Mouse (Mus musculus): Measurements from ENCODE around the gene Dnajc19. TPM values are rescaled to one million over a fixed set of nuclear protein-coding genes. Genes with fewer than 3 reads are reported as not detected.

Gene Dnajc19
- 72.0 and 80.4 TPM in 2 replicates for polyA plus RNA-seq (2012; rRNA removed)

DNA sequence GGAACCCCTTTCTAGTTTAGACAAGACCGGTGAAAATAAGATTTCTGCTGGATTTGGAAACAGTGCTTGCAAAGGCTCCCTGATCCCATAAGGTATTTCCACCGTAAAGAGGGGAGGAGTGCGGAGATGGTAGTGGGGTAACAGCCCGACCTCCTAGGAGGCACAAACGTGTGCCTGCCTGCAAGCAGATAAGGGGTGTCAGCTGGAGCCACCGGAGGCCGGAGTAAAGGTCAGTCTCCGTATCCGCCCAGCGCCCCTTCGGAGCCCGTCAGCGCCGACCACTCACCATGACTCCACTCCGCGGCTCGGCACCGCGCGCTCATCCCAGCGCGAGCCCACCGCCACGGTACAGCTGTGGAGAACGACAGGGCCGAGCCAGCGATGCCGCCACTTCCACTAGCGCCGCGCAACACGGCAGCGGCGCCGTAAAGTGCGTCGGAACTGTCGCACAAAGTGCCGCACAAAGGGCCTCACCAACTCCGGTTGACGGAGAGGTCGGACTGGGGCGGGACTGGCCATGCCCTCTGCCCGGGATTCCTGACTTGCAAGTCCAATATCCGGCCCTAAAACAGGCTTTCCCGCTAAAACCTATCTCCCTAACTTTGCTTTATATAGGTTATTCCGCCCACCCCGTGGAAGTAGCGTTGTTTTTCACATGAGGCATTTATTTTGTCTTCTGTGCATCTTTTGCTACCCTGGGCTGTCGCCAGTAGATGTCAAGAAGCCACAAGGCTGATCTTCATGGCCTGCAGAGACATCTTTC, at the start of gene Dnajc19:
TSS of gene Dnajc19 (minus strand) at position 422 of the 763 bp plus-strand sequence.
- peaks cover 15% of the 10 kb centered on the region; the same call in 1 of the 2 replicates for H3K4me1 ChIP-seq (ENCODE audit: control insufficient read depth, insufficient read depth, low read length)
- H3K4me3 ChIP-seq (replicated peaks; ENCODE audit: insufficient read depth, low read depth, low read length), result peak within 1 kb of the TSS; percentile 90
- WGBS, result 1% methylated on average over 50 of the region's 50 CpGs
- TF ChIP-seq POLR2A (IDR thresholded peaks at IDR 0.05; ENCODE audit: borderline replicate concordance, insufficient read depth, low read length) (peak; percentile 87), CTCF (IDR thresholded peaks at IDR 0.05; ENCODE audit: borderline replicate concordance, insufficient read depth, low read depth, low read length) (no peak)
- H3K27ac ChIP-seq (ENCODE audit: insufficient read depth, low read length), result peak within 1 kb of the TSS; percentile 76; the same call in 1 of the 2 replicates
- DNase-seq, result peak; percentile 95 to 98
- no peaks in the 10 kb centered on the region for H3K27me3 ChIP-seq (ENCODE audit: control insufficient read depth, insufficient read depth, low read length)

DNA sequence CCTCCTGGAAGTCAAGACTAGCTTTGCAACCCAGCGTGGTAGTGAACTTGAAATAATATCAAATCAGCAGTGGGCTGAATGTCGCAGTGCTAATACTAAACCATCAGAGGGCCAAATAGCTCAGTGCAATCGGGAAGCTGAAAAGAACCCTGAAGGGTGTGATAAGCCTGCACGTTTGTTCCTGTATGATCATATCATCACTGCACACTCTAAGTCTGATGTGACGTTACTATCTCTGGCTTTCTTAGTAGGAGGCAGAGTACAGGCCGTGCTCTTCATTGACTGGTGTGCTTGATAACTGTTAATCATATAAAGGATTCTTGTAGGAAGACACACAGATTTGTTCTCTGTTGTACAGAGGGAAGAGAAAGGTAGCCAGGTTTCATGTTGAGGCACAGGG, 48.8 kb upstream of the Dnajc19 start:
- TF ChIP-seq POLR2A (IDR thresholded peaks at IDR 0.05; ENCODE audit: borderline replicate concordance, insufficient read depth, low read length) (no peak), CTCF (IDR thresholded peaks at IDR 0.05; ENCODE audit: borderline replicate concordance, insufficient read depth, low read depth, low read length) (no peak)
- Histone ChIP-seq H3K27me3 (ENCODE audit: control insufficient read depth, insufficient read depth, low read length) (no peaks in the 10 kb centered on the region), H3K4me3 (replicated peaks; ENCODE audit: insufficient read depth, low read depth, low read length) (no peak overlapping the region), H3K4me1 (ENCODE audit: control insufficient read depth, insufficient read depth, low read length) (no peaks in the 10 kb centered on the region), H3K27ac (ENCODE audit: insufficient read depth, low read length) (no peak overlapping the region)
- 90% methylated on average over 6 of the region's 6 CpGs for WGBS
- no peak for DNase-seq

DNA sequence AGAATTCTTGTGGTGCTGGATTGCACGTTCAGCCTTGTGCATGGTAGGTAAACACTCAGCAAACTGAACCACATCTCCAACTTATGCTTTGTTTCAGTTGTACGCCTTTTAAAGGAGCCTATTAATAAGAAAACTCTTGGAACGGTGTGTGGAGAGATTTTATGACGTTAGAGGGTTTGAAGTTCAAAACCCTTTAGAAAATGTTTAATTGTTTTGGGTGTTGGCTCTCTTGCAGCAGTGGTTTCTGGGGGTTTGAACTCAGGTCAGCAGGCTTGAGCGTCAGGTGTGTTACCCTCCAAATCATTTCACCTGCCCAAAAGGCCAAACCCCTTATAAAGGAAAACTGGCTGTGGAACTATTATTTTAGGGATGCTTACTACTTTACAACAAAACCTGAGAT, 40.2 kb upstream of the Dnajc19 start:
- TF ChIP-seq POLR2A (IDR thresholded peaks at IDR 0.05; ENCODE audit: borderline replicate concordance, insufficient read depth, low read length) (no peak), CTCF (IDR thresholded peaks at IDR 0.05; ENCODE audit: borderline replicate concordance, insufficient read depth, low read depth, low read length) (no peak)
- Histone ChIP-seq H3K27me3 (ENCODE audit: control insufficient read depth, insufficient read depth, low read length) (no peaks in the 10 kb centered on the region; the same call in 1 of the 2 replicates), H3K4me1 (ENCODE audit: control insufficient read depth, insufficient read depth, low read length) (no peaks in the 10 kb centered on the region), H3K4me3 (replicated peaks; ENCODE audit: insufficient read depth, low read depth, low read length) (no peak overlapping the region), H3K27ac (ENCODE audit: insufficient read depth, low read length) (no peak overlapping the region)
- 89% methylated on average over 5 of the region's 5 CpGs for WGBS
- no peak for DNase-seq

DNA sequence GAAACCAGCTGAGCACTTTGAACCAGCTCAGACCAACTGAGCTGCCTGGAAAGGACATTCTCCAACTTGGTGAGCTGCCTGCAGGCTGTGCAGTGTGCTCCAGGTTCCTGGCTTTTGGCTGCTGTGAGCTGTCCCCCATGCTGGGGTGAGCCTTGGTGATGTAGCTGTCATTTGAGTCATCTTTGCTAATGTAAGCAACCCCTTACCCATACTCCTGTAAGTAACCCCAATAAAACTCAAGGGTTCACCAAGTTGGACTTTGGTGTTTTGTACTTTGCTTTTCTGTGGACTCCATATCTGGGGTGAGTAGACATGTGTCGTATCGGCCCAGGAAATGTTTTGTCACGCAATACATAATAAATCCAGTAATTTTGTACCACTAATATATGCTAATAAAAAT, 39.7 kb upstream of the Dnajc19 start:
- no peak for DNase-seq
- TF ChIP-seq CTCF (IDR thresholded peaks at IDR 0.05; ENCODE audit: borderline replicate concordance, insufficient read depth, low read depth, low read length) (no peak), POLR2A (IDR thresholded peaks at IDR 0.05; ENCODE audit: borderline replicate concordance, insufficient read depth, low read length) (no peak)
- Histone ChIP-seq H3K4me1 (ENCODE audit: control insufficient read depth, insufficient read depth, low read length) (no peaks in the 10 kb centered on the region), H3K27ac (ENCODE audit: insufficient read depth, low read length) (no peak overlapping the region), H3K27me3 (ENCODE audit: control insufficient read depth, insufficient read depth, low read length) (no peaks in the 10 kb centered on the region; the same call in 1 of the 2 replicates), H3K4me3 (replicated peaks; ENCODE audit: insufficient read depth, low read depth, low read length) (no peak overlapping the region)
- 93% methylated on average over 3 of the region's 3 CpGs for WGBS

DNA sequence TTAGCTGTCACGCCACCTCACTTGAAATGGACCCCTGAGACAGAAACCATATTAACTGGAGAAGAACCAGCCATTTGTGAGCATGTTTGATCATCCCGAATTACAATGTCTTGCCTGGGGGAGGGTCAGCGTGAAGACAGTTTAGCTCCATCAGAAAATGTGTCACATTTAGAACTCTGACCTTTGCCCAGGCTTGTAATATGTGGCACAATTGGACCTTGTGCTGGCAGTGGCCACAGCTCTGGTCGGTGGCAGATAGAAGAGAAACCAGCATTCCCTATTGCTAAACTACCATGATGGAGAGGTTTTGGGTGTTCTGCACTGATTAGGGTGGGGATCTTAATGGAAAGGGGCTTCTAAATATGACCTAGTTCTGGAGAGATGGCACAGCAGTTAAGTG, 38.7 kb upstream of the Dnajc19 start:
- TF ChIP-seq POLR2A (IDR thresholded peaks at IDR 0.05; ENCODE audit: borderline replicate concordance, insufficient read depth, low read length), result no peak
- TF ChIP-seq CTCF (IDR thresholded peaks at IDR 0.05; ENCODE audit: borderline replicate concordance, insufficient read depth, low read depth, low read length), result no peak
- no peak for DNase-seq
- no peaks in the 10 kb centered on the region; the same call in 1 of the 2 replicates for H3K27me3 ChIP-seq (ENCODE audit: control insufficient read depth, insufficient read depth, low read length)
- no peak overlapping the region for H3K4me3 ChIP-seq (replicated peaks; ENCODE audit: insufficient read depth, low read depth, low read length)
- no peaks in the 10 kb centered on the region for H3K4me1 ChIP-seq (ENCODE audit: control insufficient read depth, insufficient read depth, low read length)
- no peak overlapping the region for H3K27ac ChIP-seq (ENCODE audit: insufficient read depth, low read length)
- WGBS, result 44% methylated on average over 4 of the region's 4 CpGs

DNA sequence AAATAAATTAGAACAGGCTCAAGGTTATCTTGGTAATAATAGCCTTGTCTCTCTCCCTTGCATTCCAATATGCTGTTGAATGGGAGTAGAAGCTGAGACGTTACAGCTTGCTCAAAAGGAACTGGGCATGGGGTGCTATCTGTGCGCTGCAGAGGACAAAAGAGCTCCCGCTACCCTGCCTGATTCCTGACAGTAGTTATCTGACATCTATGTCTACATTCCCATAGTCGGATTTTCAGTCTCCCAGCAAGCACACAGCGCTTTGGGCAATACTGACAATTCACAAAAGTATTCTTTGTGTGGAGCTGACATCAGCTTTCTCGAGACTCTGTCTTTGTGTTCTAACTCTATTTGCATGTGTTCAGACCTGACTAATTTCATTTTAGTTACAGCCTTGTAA, 34.7 kb upstream of the Dnajc19 start:
- no peak for DNase-seq
- Histone ChIP-seq H3K4me3 (replicated peaks; ENCODE audit: insufficient read depth, low read depth, low read length) (no peak overlapping the region), H3K27me3 (ENCODE audit: control insufficient read depth, insufficient read depth, low read length) (no peaks in the 10 kb centered on the region; the same call in 1 of the 2 replicates), H3K27ac (ENCODE audit: insufficient read depth, low read length) (no peak overlapping the region), H3K4me1 (ENCODE audit: control insufficient read depth, insufficient read depth, low read length) (no peaks in the 10 kb centered on the region)
- WGBS, result 8% methylated on average over 6 of the region's 6 CpGs
- TF ChIP-seq POLR2A (IDR thresholded peaks at IDR 0.05; ENCODE audit: borderline replicate concordance, insufficient read depth, low read length) (no peak), CTCF (IDR thresholded peaks at IDR 0.05; ENCODE audit: borderline replicate concordance, insufficient read depth, low read depth, low read length) (no peak)

DNA sequence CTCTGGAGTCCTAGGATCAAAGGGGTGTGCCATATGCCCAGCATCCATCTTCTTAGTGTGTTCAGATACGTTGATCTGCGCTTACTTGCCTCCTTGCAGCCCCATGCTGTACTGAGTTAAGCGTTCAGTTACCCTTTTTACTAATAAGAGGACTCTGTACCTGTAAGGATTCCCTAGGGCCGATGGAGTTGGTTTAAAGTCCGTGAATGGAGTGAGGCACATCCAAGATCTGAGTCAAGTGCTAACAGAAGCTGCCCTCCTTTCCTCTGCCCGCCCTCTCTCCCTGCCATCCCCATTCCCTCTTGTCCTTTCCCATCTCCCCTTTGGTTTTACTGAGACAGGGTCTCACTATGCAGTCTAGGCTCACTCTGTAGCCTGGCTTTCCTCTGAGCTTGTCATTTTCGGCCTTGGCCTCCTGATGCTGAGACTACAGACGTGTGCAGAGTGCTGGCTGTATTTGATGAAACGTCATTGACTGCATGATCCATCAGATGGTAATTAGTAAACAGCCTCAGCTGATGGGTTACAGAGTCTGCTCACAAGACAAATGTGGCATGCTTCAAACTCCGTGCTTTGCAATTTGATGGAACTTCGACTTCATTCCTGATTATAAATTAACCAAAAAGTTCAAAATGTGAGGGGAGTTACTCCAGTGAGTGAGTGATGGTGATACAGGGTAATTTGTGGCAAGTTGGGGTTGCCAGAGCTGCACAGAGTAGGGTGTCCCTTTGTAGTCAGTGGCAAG, 31.0 kb upstream of the Dnajc19 start:
- no peak overlapping the region for H3K4me3 ChIP-seq (replicated peaks; ENCODE audit: insufficient read depth, low read depth, low read length)
- H3K4me1 ChIP-seq (ENCODE audit: control insufficient read depth, insufficient read depth, low read length), result no peaks in the 10 kb centered on the region
- no peak overlapping the region for H3K27ac ChIP-seq (ENCODE audit: insufficient read depth, low read length)
- no peaks in the 10 kb centered on the region for H3K27me3 ChIP-seq (ENCODE audit: control insufficient read depth, insufficient read depth, low read length)
- WGBS, result 79% methylated on average over 11 of the region's 11 CpGs
- TF ChIP-seq POLR2A (IDR thresholded peaks at IDR 0.05; ENCODE audit: borderline replicate concordance, insufficient read depth, low read length), result no peak
- TF ChIP-seq CTCF (IDR thresholded peaks at IDR 0.05; ENCODE audit: borderline replicate concordance, insufficient read depth, low read depth, low read length), result no peak
- no peak for DNase-seq
